Mouse (Mus musculus): ENCODE measurements at regions not wholly inside any gene's neighbourhood (a gene's known extent, or its start where the extent isn't known, plus 50 kb on each side); places are given as distances from the start of the nearest gene placed in this dataset.

GRCm38 (mm10) chr12:6930726-6931125, 1046.7 kb upstream of the Apob start:
- TF ChIP-seq POLR2A (IDR thresholded peaks at IDR 0.05; ENCODE audit: borderline replicate concordance, insufficient read depth, low read length) (no peak), CTCF (IDR thresholded peaks at IDR 0.05; ENCODE audit: borderline replicate concordance, insufficient read depth, low read depth, low read length) (no peak)

Measured in cerebellum, adult 2 months (tissue).